Mouse (Mus musculus) urinary bladder, postnatal 4 days (tissue): Measurements from ENCODE around the gene Olfr480.

ENCODE experiments used
- DNase-seq, 2 experiments: peaks; one replicate each; pipeline ENCODE4 v3.0.0; 2021 to 2022; ENCODE audit warnings: low spot score in 2 of 2

Olfr480 gene

DNA sequence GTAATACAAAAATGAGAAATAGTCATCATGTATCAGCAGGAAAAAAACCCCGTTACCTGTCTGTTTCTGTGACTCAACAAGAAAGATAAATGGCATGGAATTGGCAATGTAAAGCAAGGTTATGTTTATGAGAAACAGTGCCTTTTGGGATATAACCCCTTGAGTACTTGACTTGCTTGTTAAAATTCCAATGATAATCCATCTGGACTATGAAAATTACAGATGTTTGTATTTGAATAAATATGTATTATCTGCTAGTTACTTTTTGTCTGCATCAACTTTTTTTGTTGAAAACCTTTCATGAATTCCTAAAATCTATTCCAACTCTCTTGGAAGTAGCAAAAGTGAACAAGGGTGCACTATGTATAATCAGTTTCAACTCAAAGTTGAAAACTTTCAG, at the start of gene Olfr480:
Gene Olfr480 (minus strand): TSS at position 101 of the 400 bp plus-strand sequence.
- DNase-seq = no peak

- DNase-seq = no peak
These were observed 33.4 kb upstream of the Olfr480 start, which contains the start of gene Olfr483 for GRCm38 (mm10) chr7:108100549-108100948. TSS of gene Olfr483 (plus strand) at chr7:108100849.

GRCm38 (mm10) chr7:108097486-108097885, 30.3 kb upstream of the Olfr480 start, which contains the start of gene Olfr482:
TSS of gene Olfr482 (minus strand) at chr7:108097586.
- no peak for DNase-seq

- no peak for DNase-seq
These were observed 12.4 kb upstream of the Olfr480 start, which contains the start of gene Olfr481 for GRCm38 (mm10) chr7:108079555-108079954. TSS of gene Olfr481 (plus strand) at chr7:108079855.

DNA sequence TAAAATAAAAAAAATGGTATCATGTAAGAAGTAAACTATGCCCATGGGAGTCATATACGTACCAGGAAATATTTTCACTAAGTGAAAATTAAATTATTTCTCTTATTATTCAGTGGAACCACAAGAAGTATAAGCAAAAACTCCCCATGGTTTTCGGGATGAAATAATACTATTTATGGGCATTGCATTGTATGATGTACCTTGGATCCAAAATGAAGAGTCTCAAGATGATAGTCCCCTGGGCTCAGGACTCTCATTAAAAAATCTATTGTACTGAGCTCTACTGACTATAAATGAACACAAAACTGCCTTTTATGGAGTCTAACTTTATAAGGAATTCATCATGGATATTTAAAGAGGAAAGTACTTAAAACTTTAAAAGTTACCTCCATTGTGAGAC, 16.8 kb downstream of the Olfr480 start, which contains the start of gene Olfr479:
Gene Olfr479 (plus strand): TSS at position 301 of the 400 bp plus-strand sequence.
- no peak for DNase-seq

- no peak for DNase-seq
These were observed 33.3 kb downstream of the Olfr480 start, which contains the start of gene Olfr478 for GRCm38 (mm10) chr7:108033889-108034288. TSS of gene Olfr478 (minus strand) at chr7:108033989.
